Mouse (Mus musculus): Measurements from ENCODE around the gene Foxd2. TPM values are rescaled to one million over a fixed set of nuclear protein-coding genes. Genes with fewer than 3 reads are reported as not detected.

Gene Foxd2
- total RNA-seq (2021), result under 1 TPM; 0.24 to 0.39 TPM

GRCm38 (mm10) chr4:114908829-114909601 lies at the start of gene Foxd2:
Foxd2 (minus strand) TSS chr4:114908873.
- intact Hi-C loops (cut with DNase I), result loop anchor here (2.0 kb wide), 1 partner anchor 242 kb away; no protein-coding TSS in a partner anchor
- DNase-seq, result peak; percentile 90 to 97

DNA sequence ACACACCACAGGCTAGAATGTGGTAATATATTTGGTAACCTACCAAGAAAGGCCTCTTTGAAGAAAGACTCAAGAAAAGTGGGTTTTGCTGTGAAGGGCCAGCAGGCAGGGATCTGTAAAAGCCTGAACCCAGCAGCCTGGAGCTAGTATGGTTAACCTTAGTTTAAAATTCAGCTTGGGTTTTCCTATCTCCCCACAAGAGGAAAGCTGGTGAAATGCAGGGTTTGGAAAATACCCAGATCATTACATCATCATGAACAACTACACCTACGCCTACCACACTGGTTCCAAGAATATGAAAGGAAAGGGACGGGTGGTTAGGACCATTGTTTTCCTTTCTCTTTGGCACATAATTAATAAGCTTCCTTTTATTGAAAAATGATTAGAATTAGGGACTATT lies 49.6 kb upstream of the Foxd2 start:
- no peak for DNase-seq
- intact Hi-C loops (cut with DNase I), result no loop called here

GRCm38 (mm10) chr4:114957403-114957802 lies 48.7 kb upstream of the Foxd2 start:
- DNase-seq, result no peak
- intact Hi-C loops (cut with DNase I), result no loop called here

DNA sequence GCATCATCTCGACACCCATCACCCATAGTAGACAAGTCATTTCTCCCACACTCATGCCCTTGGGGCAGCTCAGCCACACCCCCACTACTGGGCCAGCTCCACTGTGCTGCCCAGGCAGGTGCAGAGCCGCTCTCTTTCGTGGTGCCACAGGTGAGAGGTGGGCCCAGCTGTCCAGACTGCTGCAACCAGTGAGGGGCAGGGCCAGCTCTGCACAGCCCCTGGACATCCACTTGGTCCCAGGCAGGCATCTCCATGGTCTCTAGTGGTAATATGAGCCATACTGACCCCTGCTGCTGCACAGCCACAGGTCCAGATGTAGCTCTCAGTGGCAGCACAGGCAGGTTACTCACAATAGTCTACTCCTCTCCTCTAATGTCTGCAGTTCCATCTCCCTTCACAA lies 44.5 kb upstream of the Foxd2 start:
- no peak for DNase-seq
- intact Hi-C loops (cut with DNase I), result no loop called here

DNA sequence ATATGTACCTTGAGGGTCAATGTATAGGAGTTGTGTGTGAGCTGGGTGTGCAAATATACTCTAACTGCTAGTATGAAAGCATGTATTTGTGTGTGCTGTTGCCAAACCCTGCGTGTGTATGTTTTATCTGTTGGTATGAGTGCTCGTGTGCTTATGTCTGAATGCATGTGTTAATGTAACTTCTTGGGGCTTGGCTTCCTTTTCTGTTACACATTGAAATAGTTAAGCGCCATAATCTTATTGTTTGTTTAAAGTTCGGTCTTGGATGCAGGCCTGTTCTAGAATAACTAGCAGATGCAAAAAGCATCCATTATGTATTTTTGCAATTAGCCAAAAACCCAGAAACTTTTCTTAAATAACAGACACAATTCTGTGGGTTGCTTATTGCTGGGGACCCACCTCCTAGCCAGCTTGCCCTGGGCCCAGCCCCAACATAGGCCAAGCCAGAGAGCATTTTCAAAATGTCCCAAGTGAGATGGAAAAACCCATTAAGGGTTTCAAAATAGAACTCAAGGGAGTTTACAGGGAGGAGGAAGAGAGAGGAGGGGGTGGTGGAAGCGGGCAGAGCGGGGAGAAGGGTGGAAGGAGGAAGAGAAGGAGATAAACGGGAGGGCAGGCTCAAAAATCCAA lies 39.3 kb upstream of the Foxd2 start:
- no peak for DNase-seq

GRCm38 (mm10) chr4:114947395-114947794 lies 38.7 kb upstream of the Foxd2 start:
- DNase-seq, result peak; percentile 78 to 88
- intact Hi-C loops (cut with DNase I), result loop anchor here (1.0 kb wide), 4 partner anchors 30 to 300 kb away; no protein-coding TSS in a partner anchor

More for the DNA sequence above, 39.3 kb upstream of the Foxd2 start:
- intact Hi-C loops (cut with DNase I), result loop anchor here (1.0 kb wide), 4 partner anchors 31 to 301 kb away; no protein-coding TSS in a partner anchor

DNA sequence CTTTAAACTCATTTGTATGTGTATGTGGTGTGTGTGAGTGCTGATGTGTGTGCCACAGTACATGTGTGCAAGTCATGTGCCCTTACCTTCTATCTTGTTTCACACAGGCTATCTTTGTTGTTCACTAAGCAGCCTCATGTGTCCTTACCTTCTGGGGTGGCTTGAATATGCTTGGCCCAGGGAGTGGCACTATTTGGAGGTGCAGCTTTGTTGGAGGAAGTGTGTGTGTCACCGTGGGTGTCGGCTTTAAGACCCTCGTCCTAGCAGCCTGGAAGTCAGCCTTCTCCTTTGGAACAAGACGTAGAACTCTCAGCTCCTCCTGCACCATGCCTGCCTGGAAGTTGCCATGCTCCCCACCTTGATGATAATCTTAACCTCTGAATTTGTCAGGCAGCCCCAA lies 37.7 kb upstream of the Foxd2 start:
- intact Hi-C loops (cut with DNase I), result no loop called here
- no peak for DNase-seq

DNA sequence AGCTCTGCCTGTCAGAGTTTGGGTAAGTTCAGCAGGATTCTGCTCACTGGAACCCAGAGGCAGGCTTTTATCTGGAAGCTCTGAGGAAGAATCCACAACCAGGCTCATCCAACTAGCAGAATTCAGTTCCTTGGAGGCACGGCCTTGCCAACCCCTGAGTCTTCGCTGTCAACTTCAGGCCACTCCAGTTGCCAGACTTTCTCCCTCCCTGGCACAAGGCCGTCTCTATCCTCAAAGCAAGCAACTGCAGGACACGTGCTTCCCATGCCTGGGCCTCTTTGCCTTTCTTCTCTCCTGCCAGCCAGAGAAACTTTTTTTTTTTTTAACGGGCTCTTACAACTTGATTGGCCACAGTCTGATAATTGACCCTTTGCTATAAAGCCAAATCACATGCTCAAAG lies 36.3 kb upstream of the Foxd2 start:
- no peak for DNase-seq
- intact Hi-C loops (cut with DNase I), result no loop called here

DNA sequence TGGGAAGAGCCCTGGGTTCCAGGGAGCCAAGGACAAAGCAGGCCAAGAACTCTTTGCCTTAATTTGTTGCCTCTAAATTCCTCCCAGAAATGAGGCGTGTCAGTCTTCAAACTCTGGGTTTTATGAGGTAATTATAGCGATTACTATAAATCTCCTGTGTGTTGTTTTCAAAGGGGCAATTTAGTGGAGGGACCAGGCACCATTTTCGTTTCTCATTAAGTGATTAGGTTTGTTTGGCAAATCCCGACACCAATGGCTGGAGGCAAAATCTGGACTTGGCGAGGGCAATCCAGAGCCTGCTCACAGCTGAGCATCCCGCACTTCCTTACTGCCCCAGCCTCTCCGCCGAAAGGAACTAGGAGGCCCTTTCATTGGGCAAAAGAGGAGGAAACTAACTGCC lies 33.9 kb upstream of the Foxd2 start:
- intact Hi-C loops (cut with DNase I), result no loop called here
- no peak for DNase-seq

DNA sequence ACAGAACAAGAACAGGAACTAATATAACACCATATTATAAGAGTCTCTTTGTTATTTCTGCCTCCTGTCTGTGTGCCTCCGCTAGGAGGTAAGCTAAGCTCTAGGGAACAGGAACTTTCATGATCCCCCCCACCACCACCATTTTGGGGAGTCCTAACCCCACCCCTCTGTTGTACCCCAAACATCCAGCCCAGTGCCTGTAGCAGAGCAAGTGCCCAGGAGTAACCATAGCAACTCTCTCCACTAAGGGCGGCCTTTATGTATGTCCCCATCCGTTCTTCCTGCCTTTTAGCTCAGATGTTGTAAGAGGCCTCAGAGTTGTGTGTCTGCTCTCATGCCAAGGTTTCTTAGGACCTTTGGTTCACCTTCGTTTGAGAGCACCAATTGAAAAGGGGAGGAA lies 33.4 kb upstream of the Foxd2 start:
- DNase-seq, result no peak
- intact Hi-C loops (cut with DNase I), result no loop called here

- intact Hi-C loops (cut with DNase I), result no loop called here
Measured at GRCm38 (mm10) chr4:114941311-114941710, 32.6 kb upstream of the Foxd2 start.

DNA sequence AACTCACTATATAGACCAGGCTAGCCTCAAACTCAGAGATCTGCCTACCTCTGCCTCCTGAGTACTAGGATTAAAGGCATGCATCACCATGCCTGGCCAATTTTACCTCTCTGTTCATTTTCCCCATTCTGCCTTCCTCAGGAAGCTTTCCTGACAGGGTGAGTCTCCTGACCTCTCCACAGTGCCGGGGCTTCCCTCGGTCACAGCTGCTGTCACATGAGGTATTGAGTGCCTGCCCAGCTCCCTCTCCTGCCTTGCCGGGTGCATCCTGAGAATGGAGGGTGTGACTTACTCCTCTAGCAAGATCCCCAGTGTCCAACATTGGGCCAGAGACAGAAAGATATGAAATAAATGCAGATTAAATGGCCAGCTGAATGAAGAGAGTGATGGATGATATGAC lies 29.6 kb upstream of the Foxd2 start:
- no peak for DNase-seq
- intact Hi-C loops (cut with DNase I), result no loop called here

More at GRCm38 (mm10) chr4:114941311-114941710, 32.6 kb upstream of the Foxd2 start:
- no peak for DNase-seq

- peak in 1 of 2 experiments; percentile 23 for DNase-seq
- intact Hi-C loops (cut with DNase I), result no loop called here
Measured at GRCm38 (mm10) chr4:114937459-114938047, 28.9 kb upstream of the Foxd2 start.

GRCm38 (mm10) chr4:114934188-114934587 lies 25.5 kb upstream of the Foxd2 start:
- DNase-seq, result no peak
- intact Hi-C loops (cut with DNase I), result no loop called here

DNA sequence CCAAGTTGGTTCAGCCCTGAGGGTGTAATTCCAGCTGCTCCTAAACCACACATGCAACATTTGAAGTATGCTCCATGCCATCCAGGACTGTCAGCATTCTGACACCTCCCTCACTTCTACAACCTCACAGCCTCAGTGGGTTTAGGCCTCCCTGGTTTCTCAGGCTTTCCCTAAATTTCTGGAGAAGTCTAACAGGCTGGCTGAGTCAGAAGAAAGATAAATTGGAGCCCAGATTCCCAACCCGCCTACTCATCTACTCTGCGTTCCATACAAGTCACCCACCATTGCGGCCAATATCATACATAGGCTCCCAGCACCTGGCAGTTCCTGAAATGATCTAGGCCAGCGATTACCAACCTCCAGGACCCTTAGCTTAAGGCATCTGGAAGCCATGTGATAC lies 24.1 kb upstream of the Foxd2 start:
- intact Hi-C loops (cut with DNase I), result no loop called here

DNA sequence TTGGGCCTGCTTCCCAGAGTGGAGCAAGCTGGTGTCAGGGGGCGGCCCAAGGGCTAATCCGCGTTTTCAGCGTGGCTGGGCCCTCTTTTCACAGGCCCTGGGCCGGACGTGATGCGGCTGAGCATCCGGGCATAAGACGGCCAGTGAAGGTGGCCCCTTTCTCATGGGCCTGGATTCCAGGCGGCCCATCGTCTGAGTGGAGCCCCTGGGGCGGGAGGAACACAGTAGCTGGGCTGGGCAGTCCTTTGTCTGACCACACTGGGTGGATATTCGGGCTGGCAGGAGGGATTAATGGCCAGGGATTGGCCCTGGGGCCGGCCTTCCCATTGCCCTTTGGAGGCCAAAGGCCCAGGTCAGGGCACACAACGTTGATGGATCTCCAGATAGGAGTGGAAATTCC lies 20.5 kb upstream of the Foxd2 start:
- no peak for DNase-seq
- intact Hi-C loops (cut with DNase I), result no loop called here

More for the DNA sequence above, 24.1 kb upstream of the Foxd2 start:
- DNase-seq, result no peak

DNA sequence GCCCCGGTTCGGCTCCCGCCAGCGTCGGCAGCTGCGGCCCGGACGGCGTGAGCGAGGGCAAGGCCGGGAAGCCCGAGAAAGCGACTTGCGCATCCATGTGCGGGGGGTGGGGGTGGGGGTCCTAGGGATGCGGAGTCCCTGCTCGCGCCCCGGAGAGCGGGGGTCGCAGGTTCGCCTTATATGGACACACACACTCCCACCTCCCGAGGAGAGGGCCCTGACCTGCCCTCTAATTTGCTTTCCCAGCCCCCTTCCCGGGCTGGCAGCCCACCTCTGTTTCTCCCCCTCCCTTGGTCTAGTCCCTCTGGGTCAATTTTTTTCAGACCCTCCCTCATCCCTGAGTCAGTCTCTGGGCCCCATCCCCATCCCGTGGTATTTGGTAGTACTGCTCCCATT lies 17.2 kb upstream of the Foxd2 start, which contains the start of gene Foxe3:
Gene Foxe3 (minus strand): TSS at position 97 of the 396 bp plus-strand sequence.
- DNase-seq, result no peak
- intact Hi-C loops (cut with DNase I), result no loop called here

DNA sequence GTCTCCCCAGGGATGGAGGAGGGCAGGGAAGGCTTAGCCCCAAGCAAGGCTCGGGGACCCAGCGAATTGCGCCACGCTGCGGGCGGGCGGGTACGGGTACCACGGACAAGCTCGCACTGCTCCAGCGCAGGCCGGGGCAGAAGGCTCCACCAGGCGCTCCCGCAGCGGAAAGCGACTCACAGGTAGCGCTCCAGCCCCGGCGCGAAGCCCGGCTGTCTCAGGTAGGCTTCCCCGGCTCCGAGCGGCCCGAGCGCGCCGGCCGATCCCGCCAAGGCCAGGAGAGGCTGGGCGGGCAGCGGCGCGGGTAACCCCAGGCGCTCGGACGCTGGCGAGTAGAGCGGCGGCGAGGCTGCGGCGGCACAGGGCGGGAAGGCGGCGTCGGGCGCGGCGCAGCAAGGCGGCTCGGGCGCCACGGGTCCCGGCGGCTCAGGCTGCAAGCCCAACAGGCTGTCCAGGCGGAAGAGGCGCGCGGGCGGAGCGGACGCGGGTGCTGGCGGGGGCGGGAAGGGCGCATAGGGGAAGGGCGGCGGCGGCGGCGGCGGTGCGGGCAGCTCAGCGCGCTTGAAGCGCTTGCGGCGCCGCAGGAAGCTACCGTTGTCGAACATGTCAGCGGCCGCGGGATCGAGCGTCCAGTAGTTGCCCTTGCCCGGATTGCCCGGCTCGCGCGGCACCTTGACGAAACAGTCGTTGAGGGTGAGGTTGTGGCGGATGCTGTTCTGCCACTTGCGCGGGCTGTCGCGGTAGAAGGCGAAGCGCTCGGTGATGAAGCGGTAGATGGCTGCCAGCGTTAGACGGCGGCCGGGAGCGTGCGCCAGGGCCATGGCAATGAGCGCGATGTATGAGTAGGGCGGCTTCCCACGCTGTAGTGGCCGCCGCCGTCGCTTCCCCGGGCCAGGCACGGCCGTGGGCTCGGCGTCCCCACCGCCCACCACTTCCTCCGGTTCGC lies 16.6 kb upstream of the Foxd2 start:
- DNase-seq, result peak in 1 of 2 experiments; percentile 30
- intact Hi-C loops (cut with DNase I), result no loop called here

- peak in 1 of 2 experiments; percentile 58 for DNase-seq
- intact Hi-C loops (cut with DNase I), result loop anchor here (1.0 kb wide), 1 partner anchor 30 kb away; no protein-coding TSS in a partner anchor
Measured at GRCm38 (mm10) chr4:114917091-114917490, 8.4 kb upstream of the Foxd2 start.

GRCm38 (mm10) chr4:114916056-114916455 lies 7.4 kb upstream of the Foxd2 start:
- DNase-seq, result no peak
- intact Hi-C loops (cut with DNase I), result no loop called here

All from heart, postnatal 36 days (tissue).